Mouse (Mus musculus) intestine, postnatal 0 days (tissue): ENCODE measurements around the gene Rps28. TPM values are rescaled to one million over a fixed set of nuclear protein-coding genes. Genes with fewer than 3 reads are reported as not detected.
"Not testable (repeated sequence)": the region's sequence is repeated elsewhere in the genome, so short reads cannot be mapped to it uniquely, and the experiment has no call there.

Source experiments
- ATAC-seq: fragments of 200-750 bp; cut with Nextera tagmentation; 2 replicates; pipeline ENCODE4 v1.8.0; 2017; ENCODE audit warnings: mild to moderate bottlenecking, moderate TSS enrichment, moderate library complexity
- H3K27ac ChIP-seq: fragments of 300-500 bp; sonication (generic); 2 replicates; pipeline ENCODE4 v1.5.1; 2014; ENCODE audit warnings: mild to moderate bottlenecking, low read depth, low read length, moderate library complexity
- H3K27me3 ChIP-seq: fragments of 300-500 bp; sonication (generic); replicated peaks from 2 replicates; pipeline ENCODE4 v1.6.1; 2014; ENCODE audit warnings: low read length, mixed read lengths; ENCODE audit not compliant: control insufficient read depth, insufficient read depth
- H3K36me3 ChIP-seq: fragments of 300-500 bp; sonication (generic); 2 replicates; pipeline ENCODE4 v1.6.1; 2014; ENCODE audit warnings: mild to moderate bottlenecking, moderate library complexity; ENCODE audit not compliant: control insufficient read depth, insufficient read depth
- H3K4me1 ChIP-seq: fragments of 300-500 bp; sonication (generic); replicated peaks from 2 replicates; pipeline ENCODE4 v1.6.1; 2014; ENCODE audit warnings: antibody characterized with exemption, low read length, mixed read lengths; ENCODE audit not compliant: control insufficient read depth, insufficient read depth
- H3K4me2 ChIP-seq: fragments of 300-500 bp; sonication (generic); replicated peaks from 2 replicates; pipeline ENCODE4 v1.6.1; 2014; ENCODE audit warnings: low read depth, mild to moderate bottlenecking, moderate library complexity
- H3K4me3 ChIP-seq: fragments of 300-500 bp; sonication (generic); 2 replicates; pipeline ENCODE4 v1.5.1; 2014; ENCODE audit warnings: low read depth, low read length
- H3K9ac ChIP-seq: fragments of 300-500 bp; sonication (generic); 2 replicates; pipeline ENCODE4 v1.6.1; 2014; ENCODE audit warnings: mild to moderate bottlenecking, low read depth, low read length
- H3K9me3 ChIP-seq: fragments of 300-500 bp; sonication (generic); 2 replicates; pipeline ENCODE4 v1.6.1; 2016; ENCODE audit warnings: mixed run types; ENCODE audit not compliant: control insufficient read depth
- CTCF ChIP-seq: sonication (generic); IDR thresholded peaks from 2 replicates; pipeline ENCODE4 v1.5.1; 2016; ENCODE audit warnings: low read depth, mild to moderate bottlenecking, control low read depth, antibody characterized with exemption, moderate library complexity
- WGBS: fragments of 180-500 bp; shearing (Covaris S2); extraction: QIAGEN DNeasy Blood & Tissue Kit; methylation state at CpG from one replicate; pipeline ENCODE4 v1.1.7; 2014; 5-methylcytosine and 5-hydroxymethylcytosine counted together
- polyA plus RNA-seq: library from polyadenylated mRNA; unstranded; fragments of >200 nt; fragmentation: Nextera tagmentation; extraction: Ambion mirVana; gene quantifications from 2 replicates; pipeline ENCODE4 v1.2.1, GENCODE M21; 2015

Gene Rps28
- polyA plus RNA-seq, result 831 and 858 TPM in 2 replicates

DNA sequence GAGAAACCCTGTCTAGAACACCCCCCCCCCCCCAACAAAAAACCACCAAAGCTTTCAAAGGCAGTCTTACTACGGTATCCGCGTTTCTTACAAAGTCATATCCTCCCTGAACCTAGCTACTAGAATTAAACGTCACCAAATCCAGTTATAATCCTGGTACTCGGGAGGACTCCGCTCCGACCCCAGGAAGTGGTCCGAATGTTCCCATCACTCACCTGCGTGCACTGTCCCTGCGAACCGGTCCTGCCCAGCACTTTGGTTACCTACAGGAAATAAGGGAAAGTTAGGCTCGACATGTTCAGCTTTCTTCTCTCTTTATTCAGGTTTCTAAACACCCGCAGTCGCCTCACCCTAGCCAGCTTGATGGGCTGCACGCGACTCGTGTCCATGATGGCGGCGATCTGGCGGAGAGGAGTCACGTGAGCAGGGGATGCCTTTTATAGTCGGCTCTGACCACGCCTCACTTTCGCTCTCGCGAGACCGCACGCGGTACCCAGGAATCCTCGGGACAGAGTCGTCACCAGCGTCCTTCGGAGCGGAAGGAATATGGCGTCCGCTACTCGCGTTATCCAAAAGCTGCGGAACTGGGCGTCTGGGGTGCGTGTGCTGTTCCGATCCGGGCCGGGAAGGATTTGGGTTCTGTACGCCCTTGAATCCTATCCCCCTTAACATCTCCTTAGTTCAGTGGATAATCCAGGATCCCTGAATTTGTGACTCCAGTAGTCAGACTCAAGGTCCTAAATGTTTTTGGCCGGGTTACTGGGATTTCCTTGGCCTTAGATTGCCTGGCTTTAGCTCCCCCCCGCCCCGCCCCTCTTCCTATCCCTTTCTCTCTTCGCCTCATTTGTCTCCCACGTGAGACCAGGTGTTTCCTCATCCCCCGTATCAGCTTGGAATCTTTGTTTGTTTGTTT is at the start of gene Rps28, which contains the start of gene Ndufa7:
Gene Rps28, minus strand, starts transcription at position 479 of the 913 bp plus-strand sequence.
Gene Ndufa7, plus strand, starts transcription at position 489 of the 913 bp plus-strand sequence.
- Histone ChIP-seq H3K27ac (peak within 1 kb of the TSS; percentile 87), H3K4me1 (0 out of 2 replicates have a peak, but pooled peaks cover 8% of the 10 kb centered on the region), H3K27me3 (no peaks in the 10 kb centered on the region), H3K9ac (peak within 1 kb of the TSS; percentile 86), H3K4me2 (peak within 1 kb of the TSS; percentile 74), H3K4me3 (peak within 1 kb of the TSS; percentile 78), H3K36me3 (peaks cover 50% of the 10 kb centered on the region), H3K9me3 (no peaks in the 10 kb centered on the region)
- peak; percentile 89 for ATAC-seq
- TF ChIP-seq CTCF, result no peak
- WGBS, result under 1% methylated on average over 51 of the region's 51 CpGs

DNA sequence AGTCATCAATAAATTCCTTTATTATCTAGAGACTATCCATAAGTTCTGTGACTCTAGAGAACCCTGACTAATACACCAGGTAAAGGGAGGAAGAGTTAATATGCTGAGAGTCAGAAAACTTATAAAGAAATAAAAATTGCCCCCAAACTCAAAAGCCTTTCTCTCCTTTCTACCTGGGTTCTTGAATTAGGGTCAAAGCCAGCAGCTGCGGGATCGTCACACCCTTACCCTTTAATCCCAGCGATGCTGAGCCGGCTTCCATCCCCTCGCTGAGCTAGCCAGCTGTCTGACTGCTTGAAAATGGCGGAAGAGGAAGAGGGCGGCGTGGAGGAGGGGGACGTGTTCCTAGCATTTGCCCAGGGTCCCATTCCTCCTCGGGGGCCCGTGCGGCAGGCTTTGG is 49.2 kb upstream of the Rps28 start, which contains the start of gene Gm7029:
Gene Gm7029, plus strand, starts transcription at position 301 of the 400 bp plus-strand sequence.
- H3K9me3 ChIP-seq, H3K4me3 ChIP-seq, H3K4me1 ChIP-seq, ATAC-seq, H3K27ac ChIP-seq, H3K27me3 ChIP-seq, H3K9ac ChIP-seq, H3K4me2 ChIP-seq: not testable (repeated sequence)
- 0 out of 2 replicates have a peak, but pooled peaks cover 10% of the 10 kb centered on the region for H3K36me3 ChIP-seq
- 88% methylated on average over 4 of the region's 12 CpGs for WGBS

DNA sequence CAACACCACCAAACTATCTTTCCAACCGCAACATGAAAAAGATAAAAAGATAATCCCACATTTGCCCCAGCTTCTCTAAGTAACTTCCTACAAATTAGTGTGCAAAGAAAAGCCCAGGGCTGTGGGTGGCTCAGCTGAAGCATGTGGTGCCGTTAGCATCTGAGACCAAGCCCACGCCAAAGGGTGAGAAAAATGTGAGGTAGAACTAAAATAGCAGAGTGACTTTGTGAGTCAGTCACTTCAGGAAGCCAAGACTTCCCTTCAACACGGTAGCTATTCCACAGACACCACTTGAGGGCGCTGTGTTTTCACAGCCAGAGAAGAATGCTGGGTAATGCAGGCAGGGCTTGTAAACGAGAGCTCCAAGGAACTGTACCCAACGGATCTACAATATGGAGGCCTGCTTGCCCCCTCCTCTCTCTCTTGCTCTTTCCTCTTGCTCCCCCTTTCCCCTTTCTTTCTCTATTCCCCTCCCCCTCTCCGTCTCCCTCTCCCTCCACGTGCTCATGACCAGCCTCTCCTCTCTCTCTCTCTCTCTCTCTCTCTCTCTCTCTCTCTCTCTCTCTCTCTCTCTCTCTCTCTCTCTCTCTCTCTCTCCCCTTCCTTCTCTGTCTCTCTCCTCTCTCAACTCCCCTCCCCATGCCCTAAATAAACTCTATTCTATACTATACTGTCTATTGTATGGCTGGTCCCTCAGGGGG is 41.1 kb upstream of the Rps28 start:
- 26% methylated on average over 9 of the region's 9 CpGs for WGBS

DNA sequence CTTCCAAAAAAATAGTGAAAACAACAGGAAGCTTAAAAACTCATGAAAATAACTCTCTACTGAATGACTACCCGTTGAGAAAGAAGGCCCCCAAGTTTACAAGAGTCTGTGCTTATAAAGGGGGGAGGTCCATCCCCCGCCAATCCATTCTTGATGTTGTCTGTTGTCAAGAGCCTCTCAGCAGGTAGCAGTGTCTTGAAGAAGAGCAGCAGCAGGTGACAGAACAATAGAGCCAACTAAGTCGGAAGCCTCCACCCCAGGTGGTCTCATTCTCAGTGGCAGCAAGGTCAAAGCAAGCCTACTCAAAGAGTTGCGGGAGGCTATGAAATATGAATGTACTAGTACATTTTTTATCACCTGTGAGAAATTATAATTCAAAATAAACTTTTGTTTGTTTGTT is 33.5 kb upstream of the Rps28 start:
- Histone ChIP-seq H3K4me1 (no peaks in the 10 kb centered on the region), H3K36me3 (no peaks in the 10 kb centered on the region), H3K4me2 (no peak overlapping the region), H3K4me3 (no peak overlapping the region), H3K27ac (no peak overlapping the region), H3K27me3 (no peaks in the 10 kb centered on the region), H3K9me3 (no peaks in the 10 kb centered on the region), H3K9ac (no peak overlapping the region)
- WGBS, result 84% methylated on average over 4 of the region's 4 CpGs
- ATAC-seq, result no peak
- no peak for TF ChIP-seq CTCF

More for the DNA sequence above, 41.1 kb upstream of the Rps28 start:
- H3K9me3 ChIP-seq, result no peaks in the 10 kb centered on the region
- no peak overlapping the region for H3K4me3 ChIP-seq
- no peaks in the 10 kb centered on the region for H3K4me1 ChIP-seq
- no peak for ATAC-seq
- no peaks in the 10 kb centered on the region for H3K36me3 ChIP-seq
- H3K27me3 ChIP-seq, result no peaks in the 10 kb centered on the region
- no peak overlapping the region for H3K27ac ChIP-seq
- H3K4me2 ChIP-seq, result 0 out of 2 replicates have a peak overlapping the region, but pooled peaks have one; percentile 38
- TF ChIP-seq CTCF, result peak; percentile 75
- no peak overlapping the region for H3K9ac ChIP-seq

- Histone ChIP-seq H3K4me3 (no peak overlapping the region), H3K36me3 (peaks cover 15% of the 10 kb centered on the region; the same call in 1 of the 2 replicates), H3K27me3 (no peaks in the 10 kb centered on the region), H3K4me1 (no peaks in the 10 kb centered on the region), H3K27ac (no peak overlapping the region), H3K4me2 (no peak overlapping the region), H3K9me3 (no peaks in the 10 kb centered on the region), H3K9ac (no peak overlapping the region)
- ATAC-seq, result no peak
- TF ChIP-seq CTCF, result no peak
- WGBS, result 36% methylated on average over 1 of the region's 1 CpGs
These were observed 27.0 kb upstream of the Rps28 start for GRCm38 (mm10) chr17:33851331-33851730.

DNA sequence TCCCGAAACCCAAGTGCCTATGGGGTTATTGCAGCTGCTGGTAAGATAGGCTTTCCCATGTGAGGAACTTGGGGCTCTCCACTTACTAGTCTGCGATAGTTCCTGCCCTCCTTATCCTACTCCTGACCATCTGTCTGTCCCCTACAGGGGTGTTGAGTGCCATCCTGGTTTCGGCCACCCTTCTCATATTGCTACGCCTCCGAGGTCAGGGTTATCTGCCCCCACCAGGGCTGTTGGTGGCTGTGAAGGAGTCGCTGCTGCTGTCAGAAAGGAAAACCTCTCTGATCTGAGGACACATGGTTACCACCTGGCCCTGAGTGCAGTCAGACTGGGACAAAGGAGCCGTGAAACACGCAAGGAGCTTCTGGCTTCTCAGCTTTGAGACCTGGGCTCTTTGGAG is 23.8 kb upstream of the Rps28 start:
- H3K9me3 ChIP-seq, result no peaks in the 10 kb centered on the region
- H3K27ac ChIP-seq, result no peak overlapping the region
- H3K9ac ChIP-seq, result no peak overlapping the region
- 90% methylated on average over 8 of the region's 8 CpGs for WGBS
- H3K4me1 ChIP-seq, result no peaks in the 10 kb centered on the region; the same call in 1 of the 2 replicates
- H3K27me3 ChIP-seq, result no peaks in the 10 kb centered on the region
- no peak overlapping the region for H3K4me3 ChIP-seq
- no peak overlapping the region for H3K4me2 ChIP-seq
- peaks cover 15% of the 10 kb centered on the region; the same call in 1 of the 2 replicates for H3K36me3 ChIP-seq
- TF ChIP-seq CTCF, result no peak
- no peak for ATAC-seq
